Comparison of ENCODE assay signal across 18 mouse cellular contexts in the genomic region with DNA sequence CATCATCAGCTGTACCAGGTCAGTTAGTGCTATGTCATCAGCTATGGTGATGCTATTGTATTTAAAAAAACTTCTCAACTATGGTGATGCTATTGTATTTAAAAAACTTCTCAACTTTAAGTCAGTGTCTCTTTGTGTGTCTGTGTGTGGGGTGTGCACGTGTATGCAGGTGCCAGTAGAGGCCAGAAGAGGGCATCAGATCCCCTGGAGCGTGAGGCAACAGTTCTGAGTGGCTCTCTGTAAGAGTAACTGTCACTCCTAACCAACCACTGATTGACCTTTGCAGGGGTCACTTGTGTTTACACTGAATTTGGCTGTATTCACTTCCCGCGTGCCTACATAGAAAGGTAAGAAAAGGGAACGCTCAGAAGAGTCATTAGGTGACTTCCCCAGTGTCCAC. TPM values are rescaled to one million over a fixed set of nuclear protein-coding genes. Genes with fewer than 3 reads are reported as not detected.
A peak's percentile ranks its signal among the peaks of the same experiment; 100 is the strongest.
DNase-seq lines count a peak whose midpoint lies in the region; ATAC-seq and TF ChIP-seq lines count a peak whose summit lies in the region.
"Had no signal": no experiment of that assay in that cellular context is flagged by ENCODE, and none has a peak within 500 bp of the region (broad histone marks: within the 10 kb centered on the region; RNA-seq: fewer than 3 reads in every experiment).

No protein-coding gene starts in this region.

- peaks cover 43% of the 10 kb centered on the region for H3K36me3 ChIP-seq in kidney, postnatal 0 days (ENCODE audit: insufficient read depth, low read length)
- H3K36me3 ChIP-seq in kidney, embryonic 16.5 days (ENCODE audit: insufficient read depth, low read length) = peaks cover 53% of the 10 kb centered on the region
- peaks cover 23% of the 10 kb centered on the region; the same call in 1 of the 2 replicates for H3K36me3 ChIP-seq in lung, postnatal 0 days (ENCODE audit: insufficient read depth, low read length)
- H3K36me3 ChIP-seq in ES-E14 (ENCODE audit: control insufficient read depth, insufficient read depth, low read length, poor library complexity, severe bottlenecking) = peaks cover 23% of the 10 kb centered on the region

- no peaks in the 10 kb centered on the region for H3K9me3 ChIP-seq in kidney, postnatal 0 days (replicated peaks; ENCODE audit: low read length)
- no peaks in the 10 kb centered on the region for H3K9me3 ChIP-seq in kidney, embryonic 16.5 days (ENCODE audit: low read length)
- no peaks in the 10 kb centered on the region for H3K9me3 ChIP-seq in lung, postnatal 0 days (ENCODE audit: low read length)
- no peaks in the 10 kb centered on the region for H3K9me3 ChIP-seq in ES-E14 (ENCODE audit: control insufficient read depth, insufficient read depth, low read depth, low read length)
- H3K9me3 ChIP-seq: kidney, embryonic 15.5 days; liver, embryonic 15.5 days had no signal

- ATAC-seq in kidney, postnatal 0 days (replicated peaks; ENCODE audit: low FRiP score, low read depth) = no peak
- no peak for ATAC-seq in kidney, embryonic 16.5 days (ENCODE audit: low FRiP score, low TSS enrichment)
- no peak; the same call in 1 of the 2 replicates for ATAC-seq in lung, postnatal 0 days
- 0 out of 2 replicates have a peak, but pooled peaks have one; percentile 31 for ATAC-seq in megakaryocyte progenitor cell, adult 5-6 weeks (replicated peaks; ENCODE audit: poor library complexity)
- ATAC-seq: CD4-positive, CD25-positive, alpha-beta regulatory T cell, adult 4 months; forebrain, embryonic 16.5 days; hindbrain, embryonic 16.5 days; midbrain, embryonic 16.5 days had no signal

- WGBS in kidney, postnatal 0 days = 89% methylated on average over 5 of the region's 5 CpGs
- 89% methylated on average over 5 of the region's 5 CpGs for WGBS in kidney, embryonic 16.5 days
- 57% methylated on average over 5 of the region's 5 CpGs for WGBS in lung, postnatal 0 days

- no peaks in the 10 kb centered on the region for H3K4me1 ChIP-seq in kidney, postnatal 0 days (replicated peaks; ENCODE audit: insufficient read depth, low read length)
- H3K4me1 ChIP-seq in kidney, embryonic 16.5 days (ENCODE audit: insufficient read depth, low read length) = peaks cover 6% of the 10 kb centered on the region; the same call in 1 of the 2 replicates
- no peaks in the 10 kb centered on the region for H3K4me1 ChIP-seq in lung, postnatal 0 days (ENCODE audit: insufficient read depth, low read depth, low read length)
- peaks cover 1 to 3% of the 10 kb centered on the region in 2 experiments; a peak in 1 of 4 replicates for H3K4me1 ChIP-seq in ES-E14 (ENCODE audit: control insufficient read depth in 2 of 2, insufficient read depth in 2 of 2, low read length in 2 of 2, poor library complexity in 1 of 2)
- H3K4me1 ChIP-seq: liver, embryonic 15.5 days had no signal

- H3K4me3 ChIP-seq in kidney, postnatal 0 days (replicated peaks; ENCODE audit: low read depth, low read length) = no peak overlapping the region
- no peak overlapping the region for H3K4me3 ChIP-seq in kidney, embryonic 16.5 days (ENCODE audit: low read length)
- no peak overlapping the region for H3K4me3 ChIP-seq in lung, postnatal 0 days (ENCODE audit: low read depth, low read length)
- H3K4me3 ChIP-seq in ES-E14 (ENCODE audit: insufficient read depth in 1 of 2, low read depth in 1 of 2, low read length in 2 of 2, poor library complexity in 1 of 2, severe bottlenecking in 1 of 2) = no peak overlapping the region
- H3K4me3 ChIP-seq: kidney, embryonic 15.5 days; liver, embryonic 15.5 days had no signal

- H3K27ac ChIP-seq in kidney, postnatal 0 days = no peak overlapping the region
- no peak overlapping the region for H3K27ac ChIP-seq in kidney, embryonic 16.5 days (ENCODE audit: low read length)
- no peak overlapping the region for H3K27ac ChIP-seq in lung, postnatal 0 days (ENCODE audit: low read length)
- H3K27ac ChIP-seq in ES-E14 (ENCODE audit: insufficient read depth, low read depth, low read length, poor library complexity, severe bottlenecking) = no peak overlapping the region
- H3K27ac ChIP-seq: kidney, embryonic 15.5 days; liver, embryonic 15.5 days had no signal

- H3K4me2 ChIP-seq in kidney, postnatal 0 days (ENCODE audit: low read length) = no peak overlapping the region
- H3K4me2 ChIP-seq in kidney, embryonic 16.5 days (replicated peaks; ENCODE audit: low read depth, low read length) = no peak overlapping the region
- H3K4me2 ChIP-seq in lung, postnatal 0 days (replicated peaks; ENCODE audit: low read depth, low read length) = no peak overlapping the region
- H3K4me2 ChIP-seq: kidney, embryonic 15.5 days; liver, embryonic 15.5 days had no signal

- in situ Hi-C loops in ES-E14 (cut with MboI; ENCODE audit: low sequenced_read_pairs in 2 of 2, unreplicated experiment in 2 of 2) = no loop called here

- DNase-seq in kidney, postnatal 0 days (ENCODE audit: low spot score) = no peak
- no peak for DNase-seq in lung, postnatal 0 days (ENCODE audit: low spot score)
- DNase-seq in lung, postnatal 10 days = no peak
- no peak for DNase-seq in ES-E14 (ENCODE audit: low read depth, low spot score)
- no peak for DNase-seq in frontal cortex, postnatal 10 days (ENCODE audit: low spot score in 2 of 2)
- DNase-seq: adrenal gland, adult 2 months; cerebellum, adult 8-10 months; gastrocnemius, postnatal 10 days; heart, postnatal 10 days; right cerebral cortex, postnatal 25 days had no signal

- no peaks in the 10 kb centered on the region for H3K27me3 ChIP-seq in kidney, postnatal 0 days (ENCODE audit: insufficient read depth, low read length)
- H3K27me3 ChIP-seq in kidney, embryonic 16.5 days (ENCODE audit: insufficient read depth, low read length) = no peaks in the 10 kb centered on the region
- H3K27me3 ChIP-seq in lung, postnatal 0 days (replicated peaks; ENCODE audit: insufficient read depth, low read length) = no peaks in the 10 kb centered on the region
- H3K27me3 ChIP-seq: kidney, embryonic 15.5 days; liver, embryonic 15.5 days had no signal

- no peak for TF ChIP-seq EP300 in lung, postnatal 0 days (IDR thresholded peaks at IDR 0.05)

- TF ChIP-seq CTCF in kidney, postnatal 0 days (IDR thresholded peaks at IDR 0.05; ENCODE audit: low read depth) = peak; percentile 28; the same call in 1 of the 2 replicates
- TF ChIP-seq CTCF in lung, postnatal 0 days (IDR thresholded peaks at IDR 0.05) = peak; percentile 42

- no peak overlapping the region for H3K9ac ChIP-seq in kidney, postnatal 0 days (ENCODE audit: low read depth, low read length)
- H3K9ac ChIP-seq in kidney, embryonic 16.5 days (replicated peaks; ENCODE audit: low read length) = no peak overlapping the region
- H3K9ac ChIP-seq in lung, postnatal 0 days (replicated peaks; ENCODE audit: low read depth) = no peak overlapping the region
- no peak overlapping the region for H3K9ac ChIP-seq in ES-E14 (ENCODE audit: insufficient read depth, low read depth, low read length, poor library complexity, severe bottlenecking)
- H3K9ac ChIP-seq: kidney, embryonic 15.5 days; liver, embryonic 15.5 days had no signal

TF ChIP-seq in ES-E14, 5 proteins besides CTCF, POLR2A, EP300 and RAD21:
- TF ChIP-seq CHD2 (IDR thresholded peaks at IDR 0.05; ENCODE audit: low read depth, low read length) (no peak), ZC3H11A (IDR thresholded peaks at IDR 0.05; ENCODE audit: borderline replicate concordance, low read depth, low read length) (peak; percentile 56; the same call in 1 of the 2 replicates), MAFK (IDR thresholded peaks at IDR 0.05; ENCODE audit: insufficient read depth, low read depth, low read length) (no peak)
TF ChIP-seq in ES-E14: peak in this region for 1.

RNA-seq across cellular contexts. Expression of a gene that starts 10.7 kb away (rescaled TPM):
- polyA plus RNA-seq in kidney, postnatal 0 days (2015; fragmentation: Nextera tagmentation; extraction: Ambion mirVana) = 16.2 and 16.7 TPM in 2 replicates
- polyA plus RNA-seq in kidney, embryonic 16.5 days (2015; fragmentation: Nextera tagmentation; extraction: Ambion mirVana) = 22.2 and 24.5 TPM in 2 replicates
- 26.0 and 37.6 TPM in 2 replicates for polyA plus RNA-seq in lung, postnatal 0 days (2015; fragmentation: Nextera tagmentation; extraction: Ambion mirVana)
- total RNA-seq in ES-E14 (2012; rRNA removed) = 9.4 and 10.7 TPM in 2 replicates
- total RNA-seq in megakaryocyte progenitor cell, adult 5-6 weeks (2015) = 10.0 and 11.6 TPM in 2 replicates
- total RNA-seq in megakaryocyte progenitor cell, adult 5-6 weeks (2017) = 10.1 and 16.7 TPM in 2 replicates
